Mouse (Mus musculus): ENCODE results near the gene Tecpr2. TPM values are rescaled to one million over a fixed set of nuclear protein-coding genes. Genes with fewer than 3 reads are reported as not detected.

Tecpr2 gene
- polyA plus RNA-seq, 1 experiment from 2014 or later = 6.7 TPM

DNA sequence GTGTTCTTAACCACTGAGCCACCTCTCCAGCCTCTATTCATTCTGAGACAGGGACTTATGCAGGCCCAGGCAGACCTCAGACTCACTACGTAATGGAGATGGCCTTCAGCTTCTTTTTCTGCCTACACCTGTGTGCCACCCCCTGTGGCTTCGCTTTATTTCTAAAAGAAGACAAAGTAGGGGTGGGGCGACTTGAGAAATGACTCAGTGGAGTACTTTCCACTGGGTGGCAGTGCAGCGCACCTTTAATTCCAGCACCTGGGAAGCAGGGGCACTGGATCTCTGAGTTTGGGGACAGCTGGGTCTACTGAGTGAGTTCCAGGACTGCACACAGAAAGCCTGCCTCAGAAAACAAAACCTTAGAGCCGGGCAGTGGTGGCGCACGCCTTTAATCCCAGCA is 6.8 kb upstream of the Tecpr2 start:
- 90% methylated on average over 7 of the region's 7 CpGs for WGBS
- DNase-seq (ENCODE audit: low spot score) = no peak
- H3K9me3 ChIP-seq (replicated peaks) = no peaks in the 10 kb centered on the region

DNA sequence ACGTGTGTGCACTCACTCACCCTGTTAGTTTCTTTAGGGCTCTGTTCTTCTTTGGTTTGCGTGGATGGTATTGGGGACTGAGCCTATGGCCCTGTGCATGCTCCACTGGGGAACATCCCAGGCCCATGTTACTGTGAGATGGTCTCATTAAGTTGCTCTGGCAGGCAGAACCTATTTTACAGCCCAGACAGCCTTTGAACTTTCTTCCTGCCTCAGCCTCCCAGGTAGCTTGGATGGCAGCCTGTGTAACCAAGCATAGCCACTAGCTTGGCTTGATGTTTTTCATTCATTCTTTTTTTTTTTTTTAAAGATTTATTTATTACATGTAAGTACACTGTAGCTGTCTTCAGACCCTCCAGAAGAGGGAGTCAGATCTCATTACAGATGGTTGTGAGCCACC is 3.8 kb upstream of the Tecpr2 start:
- peaks cover 43% of the 10 kb centered on the region for H3K36me3 ChIP-seq
- no peak overlapping the region for H3K27ac ChIP-seq
- WGBS = 88% methylated on average over 2 of the region's 2 CpGs
- no peak for DNase-seq (ENCODE audit: low spot score)
- H3K4me3 ChIP-seq = no peak overlapping the region
- peaks cover 20% of the 10 kb centered on the region for H3K4me1 ChIP-seq
- no peaks in the 10 kb centered on the region for H3K9me3 ChIP-seq (replicated peaks)
- no peaks in the 10 kb centered on the region for H3K27me3 ChIP-seq (ENCODE audit: low read depth, poor library complexity, severe bottlenecking)

More for the DNA sequence above, 6.8 kb upstream of the Tecpr2 start:
- Histone ChIP-seq H3K27me3 (ENCODE audit: low read depth, poor library complexity, severe bottlenecking) (no peaks in the 10 kb centered on the region), H3K4me3 (no peak overlapping the region), H3K27ac (no peak overlapping the region), H3K4me1 (no peaks in the 10 kb centered on the region), H3K36me3 (peaks cover 66% of the 10 kb centered on the region)

DNA sequence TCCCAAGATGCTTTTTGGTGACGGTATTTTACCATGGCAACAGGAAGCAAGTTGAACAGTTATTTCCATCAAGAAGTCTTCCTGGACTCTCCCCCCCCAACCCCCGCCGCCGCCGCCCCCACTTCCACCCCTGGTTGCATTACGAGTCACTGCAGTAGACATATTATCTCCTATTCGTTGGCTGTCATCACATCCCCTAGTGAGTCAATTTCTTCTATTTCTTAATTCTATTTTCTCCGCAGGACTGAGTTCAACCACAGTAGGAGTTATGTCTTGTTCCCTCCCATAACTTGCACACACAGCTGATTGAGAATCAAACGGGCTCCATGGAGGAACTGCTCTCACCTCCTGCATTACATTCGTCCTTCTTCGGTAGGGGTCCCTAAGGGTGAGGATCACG is 958 bp upstream of the Tecpr2 start:
- 54% methylated on average over 12 of the region's 12 CpGs for WGBS
- Histone ChIP-seq H3K9me3 (replicated peaks) (no peaks in the 10 kb centered on the region), H3K4me3 (peak overlapping the region; percentile 89), H3K36me3 (peaks cover 17% of the 10 kb centered on the region), H3K27ac (peak overlapping the region; percentile 93), H3K27me3 (ENCODE audit: low read depth, poor library complexity, severe bottlenecking) (no peaks in the 10 kb centered on the region), H3K4me1 (peaks cover 24% of the 10 kb centered on the region)
- no peak for DNase-seq (ENCODE audit: low spot score)

DNA sequence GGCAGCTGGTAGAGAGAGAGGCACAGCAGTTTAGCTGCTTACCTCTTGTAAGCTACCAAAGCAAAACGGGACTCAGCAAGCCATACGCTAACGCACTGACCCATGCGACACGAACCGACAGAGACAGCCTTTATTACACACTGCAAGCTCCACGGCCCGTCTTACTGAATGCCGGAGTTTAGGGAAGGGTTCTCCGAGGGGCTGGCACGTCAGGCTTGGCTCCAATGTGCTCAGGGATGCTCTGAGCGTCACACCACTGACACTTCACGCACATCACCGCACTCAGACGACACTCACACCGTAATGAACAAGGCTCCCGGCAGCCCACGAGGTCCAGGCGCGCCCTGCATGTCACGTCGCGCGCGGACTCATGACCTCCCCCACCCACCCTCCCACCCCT is 458 bp upstream of the Tecpr2 start:
- H3K4me3 ChIP-seq = peak overlapping the region; percentile 89
- no peaks in the 10 kb centered on the region for H3K9me3 ChIP-seq (replicated peaks)
- H3K36me3 ChIP-seq = peaks cover 12% of the 10 kb centered on the region
- under 1% methylated on average over 25 of the region's 25 CpGs for WGBS
- H3K27me3 ChIP-seq (ENCODE audit: low read depth, poor library complexity, severe bottlenecking) = no peaks in the 10 kb centered on the region
- peak; percentile 41 for DNase-seq (ENCODE audit: low spot score)
- peak overlapping the region; percentile 93 for H3K27ac ChIP-seq
- H3K4me1 ChIP-seq = peaks cover 24% of the 10 kb centered on the region

DNA sequence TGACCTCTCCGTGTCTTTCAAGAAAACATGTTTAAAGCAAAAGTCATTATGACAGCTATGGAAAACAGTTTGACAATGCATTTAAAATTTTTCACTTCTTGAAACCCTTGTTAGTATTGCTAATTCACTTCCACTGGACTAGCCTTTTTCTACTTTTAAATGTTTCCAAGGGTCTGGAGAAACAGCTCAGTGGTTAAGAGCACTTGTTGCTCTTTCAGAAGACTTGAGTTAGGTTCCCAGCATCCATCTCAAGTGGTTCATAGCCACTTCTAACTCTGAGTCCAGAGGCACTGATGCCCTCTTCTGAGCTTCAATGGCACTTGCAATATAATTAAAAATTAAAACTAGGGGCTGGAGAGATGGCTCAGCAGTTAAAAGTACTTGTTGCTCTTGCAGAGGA is 2.8 kb downstream of the Tecpr2 start:
- Histone ChIP-seq H3K27ac (no peak overlapping the region), H3K4me1 (peaks cover 32% of the 10 kb centered on the region), H3K4me3 (no peak overlapping the region), H3K36me3 (peaks cover 3% of the 10 kb centered on the region; the same call in 1 of the 2 replicates), H3K27me3 (ENCODE audit: low read depth, poor library complexity, severe bottlenecking) (no peaks in the 10 kb centered on the region), H3K9me3 (replicated peaks) (no peaks in the 10 kb centered on the region)
- 89% methylated on average over 1 of the region's 1 CpGs for WGBS
- no peak for DNase-seq (ENCODE audit: low spot score)

DNA sequence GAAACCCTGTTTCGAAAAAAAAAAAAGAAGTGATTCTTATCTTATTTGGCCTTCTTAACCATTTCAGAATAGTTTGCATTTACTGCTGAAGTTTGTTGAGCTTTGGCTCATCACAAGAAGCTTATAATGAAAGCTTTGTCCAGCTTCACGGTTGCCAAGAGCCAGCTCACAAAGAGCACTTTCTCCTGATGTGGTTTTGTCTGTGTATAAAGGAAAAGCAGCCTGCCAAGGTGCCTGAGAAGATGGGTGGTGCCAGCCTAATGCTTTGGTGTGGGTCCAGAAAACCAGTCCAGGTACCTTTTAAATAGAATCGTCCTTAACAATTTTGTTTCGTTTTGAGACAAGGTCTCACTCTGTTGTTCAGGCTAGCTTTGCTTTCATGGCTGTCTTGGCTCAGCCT is 13.0 kb downstream of the Tecpr2 start:
- Histone ChIP-seq H3K27me3 (ENCODE audit: low read depth, poor library complexity, severe bottlenecking) (no peaks in the 10 kb centered on the region), H3K27ac (no peak overlapping the region), H3K4me3 (no peak overlapping the region), H3K4me1 (no peaks in the 10 kb centered on the region), H3K9me3 (replicated peaks) (no peaks in the 10 kb centered on the region), H3K36me3 (peaks cover 6% of the 10 kb centered on the region; the same call in 1 of the 2 replicates)
- DNase-seq (ENCODE audit: low spot score) = no peak
- 95% methylated on average over 4 of the region's 4 CpGs for WGBS

DNA sequence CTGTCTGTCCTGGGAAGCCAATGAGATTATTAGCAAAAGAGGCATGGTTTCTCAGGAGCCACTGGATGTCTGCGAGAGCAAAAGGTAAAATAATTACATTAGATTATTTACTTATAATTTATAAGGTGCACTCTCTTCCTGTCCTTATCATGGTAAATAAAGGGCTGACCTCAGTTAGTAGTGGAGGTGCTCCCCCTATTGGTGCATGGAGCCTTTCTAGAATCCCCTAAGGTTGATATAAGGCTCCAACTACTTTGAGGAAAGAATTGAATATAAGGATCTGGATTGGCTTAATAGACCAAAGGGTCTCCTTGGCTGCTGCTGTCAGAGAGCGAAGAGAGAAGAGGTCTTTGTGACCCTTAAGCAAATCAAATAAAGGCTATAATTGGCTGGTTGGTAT is 14.5 kb downstream of the Tecpr2 start:
- H3K27ac ChIP-seq = no peak overlapping the region
- H3K27me3 ChIP-seq (ENCODE audit: low read depth, poor library complexity, severe bottlenecking) = no peaks in the 10 kb centered on the region
- H3K4me1 ChIP-seq = 0 out of 2 replicates have a peak, but pooled peaks cover 3% of the 10 kb centered on the region
- 93% methylated on average over 2 of the region's 2 CpGs for WGBS
- H3K4me3 ChIP-seq = no peak overlapping the region
- DNase-seq (ENCODE audit: low spot score) = no peak
- no peaks in the 10 kb centered on the region for H3K9me3 ChIP-seq (replicated peaks)
- peaks cover 3% of the 10 kb centered on the region; the same call in 1 of the 2 replicates for H3K36me3 ChIP-seq

DNA sequence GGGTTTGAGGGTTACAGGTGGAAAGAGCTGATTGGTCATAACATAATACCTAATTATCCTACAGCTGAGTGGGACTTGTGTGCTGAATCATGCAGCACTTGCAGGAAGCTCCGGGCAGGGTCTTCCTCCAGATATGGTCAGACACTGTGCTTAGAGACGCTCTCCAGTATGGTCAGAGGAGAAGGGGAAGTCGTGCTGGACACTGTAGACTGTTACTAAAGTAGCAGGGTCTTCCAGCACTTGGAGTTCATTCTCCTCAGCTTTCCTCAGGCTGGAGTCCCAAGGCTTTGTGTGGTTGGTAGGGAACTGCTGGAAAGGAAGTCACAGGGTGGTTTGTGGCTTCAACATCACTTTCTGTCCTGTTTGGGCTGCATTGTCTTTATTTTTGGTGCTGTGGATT is 18.8 kb downstream of the Tecpr2 start:
- Histone ChIP-seq H3K27ac (no peak overlapping the region), H3K36me3 (peaks cover 3% of the 10 kb centered on the region; the same call in 1 of the 2 replicates)
- 75% methylated on average over 3 of the region's 3 CpGs for WGBS

DNA sequence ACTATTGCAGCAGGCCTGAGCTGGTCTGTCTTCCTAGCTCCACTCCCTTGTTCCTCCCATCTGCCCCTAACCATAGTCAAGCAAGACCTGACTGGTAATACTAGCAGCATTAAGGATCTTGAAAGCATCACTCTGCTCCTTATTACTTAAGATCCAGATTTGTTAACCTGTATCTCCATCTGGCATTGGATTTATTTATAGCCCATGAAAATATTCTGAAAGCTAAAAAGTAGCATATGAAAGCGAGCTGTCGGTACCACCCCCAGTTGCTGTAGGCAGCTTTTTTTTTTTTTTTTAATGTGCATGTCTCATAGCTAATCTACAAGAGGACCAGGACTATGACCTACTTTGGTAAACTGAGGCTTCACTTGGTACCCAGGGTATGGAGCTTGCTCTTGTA is 20.9 kb downstream of the Tecpr2 start:
- Histone ChIP-seq H3K4me1 (0 out of 2 replicates have a peak, but pooled peaks cover 3% of the 10 kb centered on the region), H3K27ac (no peak overlapping the region), H3K4me3 (no peak overlapping the region), H3K27me3 (ENCODE audit: low read depth, poor library complexity, severe bottlenecking) (no peaks in the 10 kb centered on the region), H3K9me3 (replicated peaks) (no peaks in the 10 kb centered on the region), H3K36me3 (peaks cover 8% of the 10 kb centered on the region)
- 90% methylated on average over 2 of the region's 2 CpGs for WGBS
- no peak for DNase-seq (ENCODE audit: low spot score)

More for the DNA sequence above, 18.8 kb downstream of the Tecpr2 start:
- H3K9me3 ChIP-seq (replicated peaks) = no peaks in the 10 kb centered on the region
- DNase-seq (ENCODE audit: low spot score) = no peak
- 0 out of 2 replicates have a peak, but pooled peaks cover 3% of the 10 kb centered on the region for H3K4me1 ChIP-seq
- no peak overlapping the region for H3K4me3 ChIP-seq
- H3K27me3 ChIP-seq (ENCODE audit: low read depth, poor library complexity, severe bottlenecking) = no peaks in the 10 kb centered on the region

DNA sequence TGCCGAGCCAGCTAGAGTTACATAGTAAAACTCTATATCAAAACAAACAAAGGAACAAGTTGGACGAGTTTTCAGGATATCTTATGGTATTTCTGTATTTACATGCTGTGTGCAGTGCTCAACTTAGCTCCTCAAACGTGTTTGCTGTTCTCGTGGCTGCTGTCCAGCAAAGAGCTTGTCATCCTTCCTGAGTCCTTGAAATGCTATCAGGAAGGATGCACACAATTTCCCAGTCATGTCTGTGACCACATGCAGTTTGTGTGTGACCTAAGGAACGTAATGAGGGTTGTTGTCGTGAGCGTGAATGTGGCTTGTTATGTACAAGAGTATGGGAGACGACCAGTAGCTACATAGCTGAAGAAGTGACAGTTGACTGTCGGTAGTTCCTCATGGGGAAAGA is 26.7 kb downstream of the Tecpr2 start:
- no peak overlapping the region for H3K4me3 ChIP-seq
- peaks cover 40% of the 10 kb centered on the region for H3K36me3 ChIP-seq
- no peaks in the 10 kb centered on the region for H3K9me3 ChIP-seq (replicated peaks)
- no peaks in the 10 kb centered on the region for H3K4me1 ChIP-seq
- 91% methylated on average over 9 of the region's 9 CpGs for WGBS
- DNase-seq (ENCODE audit: low spot score) = no peak
- H3K27me3 ChIP-seq (ENCODE audit: low read depth, poor library complexity, severe bottlenecking) = no peaks in the 10 kb centered on the region
- no peak overlapping the region for H3K27ac ChIP-seq

DNA sequence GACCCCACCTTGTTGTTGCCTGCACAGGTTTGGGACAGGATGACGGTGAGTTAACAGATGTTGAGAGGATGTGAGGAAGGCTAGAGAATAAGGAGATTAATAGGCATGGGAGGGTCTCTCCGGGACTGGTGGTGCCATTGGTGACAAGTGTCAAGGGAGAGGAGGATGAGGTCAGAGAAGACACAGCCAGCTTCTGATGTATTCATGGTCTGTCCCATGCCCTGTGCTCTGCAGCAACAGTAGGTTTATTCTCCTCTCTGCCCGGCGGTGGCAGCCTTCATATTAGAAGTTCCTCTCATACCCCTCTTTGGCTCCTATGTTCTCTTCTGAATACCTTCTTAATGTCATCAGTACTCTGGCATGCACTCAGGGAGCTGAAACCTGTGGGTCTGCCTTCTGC is 31.2 kb downstream of the Tecpr2 start:
- no peaks in the 10 kb centered on the region for H3K4me1 ChIP-seq
- peaks cover 46% of the 10 kb centered on the region for H3K36me3 ChIP-seq
- H3K4me3 ChIP-seq = no peak overlapping the region
- no peaks in the 10 kb centered on the region for H3K27me3 ChIP-seq (ENCODE audit: low read depth, poor library complexity, severe bottlenecking)
- no peaks in the 10 kb centered on the region for H3K9me3 ChIP-seq (replicated peaks)
- H3K27ac ChIP-seq = no peak overlapping the region
- 91% methylated on average over 4 of the region's 4 CpGs for WGBS
- DNase-seq (ENCODE audit: low spot score) = no peak

DNA sequence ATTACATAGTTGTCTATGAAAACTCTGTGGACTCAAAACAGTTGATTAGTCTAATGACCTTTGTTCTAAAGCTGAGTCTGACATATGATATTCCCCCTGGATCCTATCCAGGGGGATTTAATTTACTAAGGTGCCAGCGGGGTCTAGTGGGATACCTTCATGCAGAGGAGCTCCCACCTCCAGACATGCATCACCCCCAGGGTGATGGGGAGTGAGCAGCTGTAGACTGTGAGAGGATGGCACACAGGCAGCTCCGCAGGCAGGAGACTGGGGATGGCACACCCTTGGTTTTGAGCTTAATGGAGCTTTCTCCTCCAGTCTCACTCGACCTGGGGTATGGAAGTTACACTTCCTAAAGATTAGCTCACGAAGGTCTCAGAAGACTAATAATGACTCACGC is 32.5 kb downstream of the Tecpr2 start:
- Histone ChIP-seq H3K4me1 (no peaks in the 10 kb centered on the region), H3K9me3 (replicated peaks) (no peaks in the 10 kb centered on the region), H3K27ac (no peak overlapping the region), H3K4me3 (no peak overlapping the region), H3K36me3 (peaks cover 39% of the 10 kb centered on the region), H3K27me3 (ENCODE audit: low read depth, poor library complexity, severe bottlenecking) (no peaks in the 10 kb centered on the region)
- DNase-seq (ENCODE audit: low spot score) = no peak
- 91% methylated on average over 5 of the region's 5 CpGs for WGBS

DNA sequence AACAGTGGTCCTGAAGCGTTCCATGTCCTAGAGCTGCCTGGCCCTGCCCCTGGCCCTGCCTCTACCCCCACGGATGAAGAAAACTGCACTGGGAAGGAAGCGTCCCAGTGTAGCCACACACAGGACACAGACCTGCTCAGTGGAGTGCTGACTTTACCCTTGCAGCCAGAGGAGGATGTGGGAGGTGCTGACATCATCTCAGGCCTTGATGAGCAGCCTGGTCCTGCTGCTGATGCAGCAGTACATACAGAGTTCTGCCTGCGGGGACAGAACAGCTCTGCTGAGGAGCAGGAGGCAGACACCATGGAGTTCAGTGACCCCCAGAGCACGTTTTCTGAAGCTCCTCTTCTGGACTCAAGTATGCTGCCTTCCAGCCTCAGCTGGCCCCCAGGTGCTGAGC is 43.8 kb downstream of the Tecpr2 start:
- DNase-seq (ENCODE audit: low spot score) = no peak
- H3K27me3 ChIP-seq (ENCODE audit: low read depth, poor library complexity, severe bottlenecking) = no peaks in the 10 kb centered on the region
- no peak overlapping the region for H3K27ac ChIP-seq
- H3K4me3 ChIP-seq = no peak overlapping the region
- peaks cover 49% of the 10 kb centered on the region for H3K36me3 ChIP-seq
- no peaks in the 10 kb centered on the region for H3K9me3 ChIP-seq (replicated peaks)
- H3K4me1 ChIP-seq = no peaks in the 10 kb centered on the region
- WGBS = 81% methylated on average over 5 of the region's 5 CpGs

DNA sequence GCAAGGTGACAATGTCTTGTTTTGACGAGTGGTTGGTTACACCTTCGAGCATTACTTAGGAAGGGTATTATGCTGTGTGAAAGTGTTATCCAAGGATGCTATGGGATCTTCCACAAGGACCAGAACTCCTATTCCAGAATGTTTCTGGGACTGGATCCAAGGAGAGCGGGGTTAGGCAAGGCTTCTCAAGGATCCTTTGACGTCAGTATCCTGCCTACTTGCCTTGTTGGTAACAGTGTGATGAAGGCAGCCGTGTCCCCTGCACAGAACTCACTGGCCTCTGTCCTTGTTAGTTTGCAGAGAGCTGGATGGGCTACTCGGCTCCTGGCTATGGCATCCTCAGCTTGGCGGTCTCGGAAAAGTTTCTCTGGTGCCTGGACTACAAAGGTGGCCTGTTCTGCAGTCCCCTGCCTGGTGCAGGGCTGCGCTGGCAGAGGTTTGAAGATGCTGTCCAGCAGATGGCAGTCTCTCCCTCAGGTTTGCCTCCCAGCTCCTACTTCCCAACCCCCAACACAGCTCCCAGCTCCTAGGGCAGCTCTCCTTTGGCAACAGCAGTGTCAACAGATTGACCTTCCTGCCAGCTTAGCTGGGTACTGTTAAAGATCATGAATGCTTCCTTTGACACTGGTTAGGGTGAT is 47.0 kb downstream of the Tecpr2 start:
- Histone ChIP-seq H3K36me3 (peaks cover 61% of the 10 kb centered on the region), H3K27ac (no peak overlapping the region)
- WGBS = 66% methylated on average over 9 of the region's 9 CpGs

More for the DNA sequence above, 47.0 kb downstream of the Tecpr2 start:
- H3K9me3 ChIP-seq (replicated peaks) = no peaks in the 10 kb centered on the region
- peak; percentile 79 for DNase-seq (ENCODE audit: low spot score)
- no peaks in the 10 kb centered on the region for H3K27me3 ChIP-seq (ENCODE audit: low read depth, poor library complexity, severe bottlenecking)
- no peaks in the 10 kb centered on the region for H3K4me1 ChIP-seq
- H3K4me3 ChIP-seq = no peak overlapping the region

Data from limb, embryonic 10.5 days (tissue).